Mouse (Mus musculus) embryonic fibroblast, embryonic 13.5 days (primary cell): ENCODE data around the gene Snapc2. TPM values are rescaled to one million over a fixed set of nuclear protein-coding genes. Genes with fewer than 3 reads are reported as not detected.

Experiments used
- H3K27ac ChIP-seq: 2 replicates; pipeline ENCODE4 v1.5.1; 2012; ENCODE audit warnings: low read length, control low read depth, inconsistent platforms; ENCODE audit not compliant: insufficient read depth
- H3K4me1 ChIP-seq: 2 replicates; pipeline ENCODE4 v1.6.1; 2011; ENCODE audit warnings: low read length; ENCODE audit not compliant: control insufficient read depth, insufficient read depth
- H3K4me3 ChIP-seq: 2 replicates; pipeline ENCODE4 v1.5.1; 2011; ENCODE audit warnings: mild to moderate bottlenecking, control low read depth, low read length; ENCODE audit not compliant: insufficient read depth
- CTCF ChIP-seq: IDR thresholded peaks from 2 replicates; pipeline ENCODE4 v1.5.1; 2011; ENCODE audit warnings: mild to moderate bottlenecking, control low read depth, low read length, moderate library complexity, borderline replicate concordance; ENCODE audit not compliant: insufficient read depth
- POLR2A ChIP-seq: IDR thresholded peaks from 2 replicates; pipeline ENCODE4 v1.6.1; 2011; ENCODE audit warnings: low read depth, mild to moderate bottlenecking, control low read depth, low read length, moderate library complexity
- polyA plus RNA-seq: library from polyadenylated mRNA; stranded (reverse); fragments of >200 nt; gene quantifications from 2 replicates; pipeline ENCODE4 v1.2.4, GENCODE M21; 2011; ENCODE audit warnings: low read depth; ENCODE audit not compliant: missing spikeins, insufficient read length

Snapc2 gene
- polyA plus RNA-seq, 1 experiment, result 29.0 TPM

DNA sequence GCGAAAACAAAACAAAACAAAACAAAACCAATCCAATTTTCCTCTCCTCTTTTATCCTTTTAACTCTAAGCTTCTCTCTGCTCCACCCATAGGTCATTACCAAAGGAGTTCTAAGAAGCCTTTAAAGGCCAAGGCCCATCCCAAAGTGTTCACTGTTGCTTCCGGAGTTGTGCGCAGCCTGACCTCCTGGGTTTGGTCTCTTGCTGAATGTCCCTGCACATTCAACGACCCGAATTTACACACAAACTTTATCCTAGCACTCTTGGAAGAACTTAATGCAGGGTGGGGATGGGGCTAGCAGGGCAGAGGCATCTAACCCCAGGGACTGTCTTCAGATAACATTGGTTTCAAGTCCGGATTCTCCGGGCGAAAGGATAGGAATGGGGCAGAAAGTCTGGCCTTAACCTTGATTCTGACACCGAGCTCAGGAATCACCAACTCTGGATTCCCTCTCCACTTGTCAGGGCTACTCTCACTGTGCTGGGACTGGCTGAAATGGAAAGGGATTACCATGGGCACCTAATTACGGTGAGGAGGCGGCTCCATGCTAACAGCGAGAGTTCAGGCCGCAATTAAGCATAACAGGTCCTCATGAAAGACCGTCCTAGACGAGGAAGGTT, 15.0 kb upstream of the Snapc2 start:
- Histone ChIP-seq H3K4me1 (peaks cover 8% of the 10 kb centered on the region), H3K4me3 (peak overlapping the region; percentile 27), H3K27ac (peak overlapping the region; percentile 75)
- TF ChIP-seq CTCF (no peak), POLR2A (peak; percentile 54; the same call in 1 of the 2 replicates)

DNA sequence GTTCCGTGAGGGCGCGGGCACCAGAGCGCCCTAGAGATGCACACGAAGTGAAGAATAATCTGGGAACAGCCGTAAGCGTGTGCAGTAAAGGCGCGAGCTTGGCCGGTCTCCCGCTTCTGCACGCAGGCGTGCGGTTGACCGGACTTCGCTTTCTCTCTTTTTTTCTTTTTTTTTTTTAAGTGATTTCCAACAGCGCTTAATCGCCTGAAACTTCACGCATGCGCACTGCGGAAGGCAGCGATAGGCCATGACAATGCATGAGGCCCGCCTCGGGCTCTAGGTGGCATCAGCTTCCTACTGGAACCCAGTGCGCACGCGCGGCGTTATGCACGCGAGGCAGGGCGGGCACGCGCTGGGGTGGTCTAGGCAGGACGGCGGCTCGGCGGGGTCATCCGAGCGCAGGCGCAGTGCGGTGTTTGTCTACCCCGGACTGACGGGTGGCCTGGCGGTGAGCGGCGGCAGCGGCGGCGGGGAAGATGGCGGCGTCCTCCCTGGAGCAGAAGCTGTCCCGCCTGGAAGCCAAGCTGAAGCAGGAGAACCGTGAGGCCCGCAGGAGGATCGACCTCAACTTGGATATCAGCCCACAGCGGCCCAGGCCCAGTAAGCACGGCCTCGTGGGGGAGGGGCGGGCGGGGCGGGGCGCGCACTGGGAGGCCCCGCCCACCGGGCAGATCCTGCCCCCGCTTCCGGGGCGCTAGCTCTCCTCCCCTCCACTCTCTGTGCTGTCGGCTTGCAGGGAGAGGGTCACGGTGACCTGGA, 14.3 kb upstream of the Snapc2 start, which contains the start of the genes Map2k7 and Gm49320:
Gene Map2k7, plus strand, starts transcription at position 307 of the 759 bp plus-strand sequence.
Gene Gm49320, plus strand, starts transcription at position 432 of the 759 bp plus-strand sequence.
- Histone ChIP-seq H3K4me1 (peaks cover 8% of the 10 kb centered on the region), H3K27ac (peak within 1 kb of the TSS; percentile 83), H3K4me3 (peak within 1 kb of the TSS; percentile 85)
- peak; percentile 65; the same call in 1 of the 2 replicates for TF ChIP-seq CTCF
- TF ChIP-seq POLR2A, result peak; percentile 57

DNA sequence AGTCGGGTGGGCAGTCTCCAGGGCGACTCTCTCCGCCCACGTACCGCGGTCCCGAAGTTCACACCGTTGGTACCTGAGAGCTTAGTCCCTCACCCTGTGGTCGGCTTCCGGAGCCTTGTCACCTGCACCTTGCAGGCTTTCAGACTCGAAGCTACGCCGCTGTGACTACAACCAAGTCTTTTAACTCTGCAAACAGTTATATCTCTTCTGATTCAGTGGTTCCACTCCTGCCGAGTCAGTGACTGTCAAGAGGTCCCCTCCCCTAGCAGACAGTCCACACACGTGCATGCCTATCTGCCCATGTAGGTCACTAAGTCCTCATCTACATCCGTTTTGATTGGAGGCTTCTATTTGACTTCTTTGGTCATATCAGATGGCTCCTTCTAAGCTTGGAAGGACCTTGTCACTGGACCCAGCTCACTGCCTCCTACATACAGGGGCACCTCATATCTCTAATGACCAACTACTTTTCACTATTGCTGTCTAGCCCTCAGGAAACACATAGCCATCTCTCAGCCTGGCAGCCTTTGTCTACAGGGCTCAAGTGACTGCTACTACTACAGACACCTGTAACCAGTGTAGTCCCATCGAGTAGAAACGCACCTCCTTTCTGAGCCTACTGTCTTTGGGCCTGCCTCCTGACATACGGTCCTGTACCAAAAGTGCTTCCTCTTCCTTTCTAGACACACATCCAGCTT, 13.5 kb upstream of the Snapc2 start:
- TF ChIP-seq CTCF (no peak), POLR2A (no peak; the same call in 1 of the 2 replicates)
- Histone ChIP-seq H3K4me3 (peak overlapping the region; percentile 85), H3K27ac (0 out of 2 replicates have a peak overlapping the region, but pooled peaks have one; percentile 21), H3K4me1 (peaks cover 8% of the 10 kb centered on the region)

DNA sequence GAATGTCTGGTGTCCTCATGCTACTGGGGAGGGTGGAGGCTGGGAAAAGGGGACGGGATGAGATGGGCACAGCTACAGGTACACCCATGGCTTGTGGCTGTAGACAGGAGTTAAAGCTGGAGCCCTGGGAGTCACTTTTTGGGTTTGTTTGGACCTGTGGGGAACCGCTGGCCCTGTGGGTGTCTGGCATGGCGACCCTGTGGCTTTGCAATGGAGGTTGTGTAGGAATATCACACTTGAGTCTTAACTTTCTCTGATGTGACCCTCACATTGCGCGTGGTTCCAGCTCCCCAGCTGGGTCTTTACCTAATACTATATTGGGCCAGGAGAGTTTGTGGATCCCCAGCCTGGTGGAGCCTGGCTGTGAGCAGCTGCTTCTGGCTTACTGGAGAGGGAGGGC, 7.8 kb upstream of the Snapc2 start:
- TF ChIP-seq POLR2A, result no peak
- no peak for TF ChIP-seq CTCF
- Histone ChIP-seq H3K4me1 (0 out of 2 replicates have a peak, but pooled peaks cover 3% of the 10 kb centered on the region), H3K4me3 (no peak overlapping the region), H3K27ac (no peak overlapping the region)

GRCm38 (mm10) chr8:4245737-4246136, 7.1 kb upstream of the Snapc2 start:
- no peak overlapping the region for H3K4me3 ChIP-seq
- no peaks in the 10 kb centered on the region for H3K4me1 ChIP-seq
- no peak overlapping the region for H3K27ac ChIP-seq
- TF ChIP-seq CTCF (no peak), POLR2A (no peak)

DNA sequence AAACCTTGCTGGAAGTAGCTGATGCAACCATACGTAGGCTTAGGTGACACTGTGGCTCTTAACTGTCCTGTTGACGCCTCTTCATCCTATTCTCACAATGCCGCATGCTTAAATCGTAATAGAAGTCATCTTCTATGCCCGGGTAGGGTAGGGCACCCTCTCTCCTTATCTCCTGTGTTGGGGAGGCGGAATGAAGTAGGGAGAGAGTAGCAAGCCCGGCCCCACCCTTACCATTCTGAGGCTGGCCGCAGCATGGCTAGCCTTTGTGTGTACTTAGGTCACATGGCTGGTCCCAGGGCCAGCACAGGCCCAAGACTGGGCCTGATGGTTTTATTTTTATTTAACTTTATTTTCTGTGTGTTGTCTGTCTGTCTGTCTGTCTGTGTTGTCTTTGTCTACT, 5.6 kb upstream of the Snapc2 start:
- Histone ChIP-seq H3K4me1 (no peaks in the 10 kb centered on the region), H3K4me3 (no peak overlapping the region), H3K27ac (no peak overlapping the region)
- TF ChIP-seq CTCF, result no peak
- TF ChIP-seq POLR2A, result no peak

- Histone ChIP-seq H3K27ac (no peak within 1 kb of the TSS), H3K4me3 (no peak within 1 kb of the TSS), H3K4me1 (no peaks in the 10 kb centered on the region)
- no peak for TF ChIP-seq CTCF
- no peak for TF ChIP-seq POLR2A
Measured at GRCm38 (mm10) chr8:4247951-4248540, 4.8 kb upstream of the Snapc2 start, which contains the start of gene Tgfbr3l. TSS of gene Tgfbr3l (plus strand) at chr8:4248214.

DNA sequence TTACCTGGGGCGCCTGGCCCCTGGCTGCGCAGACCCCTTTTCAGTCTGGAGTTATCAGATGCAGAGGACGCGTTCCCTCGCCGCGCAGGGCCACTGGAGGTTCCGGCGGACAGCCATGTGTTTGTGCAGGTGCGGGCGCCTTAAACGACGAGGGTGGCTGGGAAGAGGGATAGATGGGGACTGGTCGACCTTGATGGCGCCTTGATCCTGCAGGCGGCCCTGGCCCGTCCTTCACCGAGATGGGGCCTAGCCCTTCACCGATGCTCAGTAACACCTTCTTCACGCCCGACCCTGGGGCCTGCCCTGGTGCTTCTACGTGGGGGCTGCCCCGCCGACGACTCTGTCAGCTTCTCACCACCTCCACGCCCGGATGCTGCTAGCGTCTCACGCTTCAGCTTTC, 3.7 kb upstream of the Snapc2 start:
- Histone ChIP-seq H3K27ac (no peak overlapping the region), H3K4me3 (no peak overlapping the region), H3K4me1 (0 out of 2 replicates have a peak, but pooled peaks cover 1% of the 10 kb centered on the region)
- no peak for TF ChIP-seq POLR2A
- no peak for TF ChIP-seq CTCF

- 0 out of 2 replicates have a peak, but pooled peaks cover 2% of the 10 kb centered on the region for H3K4me1 ChIP-seq
- H3K4me3 ChIP-seq, result no peak overlapping the region
- TF ChIP-seq POLR2A (no peak), CTCF (peak; percentile 71)
- no peak overlapping the region for H3K27ac ChIP-seq
Measured at GRCm38 (mm10) chr8:4250306-4250970, 2.4 kb upstream of the Snapc2 start.
